In the genomic region with DNA sequence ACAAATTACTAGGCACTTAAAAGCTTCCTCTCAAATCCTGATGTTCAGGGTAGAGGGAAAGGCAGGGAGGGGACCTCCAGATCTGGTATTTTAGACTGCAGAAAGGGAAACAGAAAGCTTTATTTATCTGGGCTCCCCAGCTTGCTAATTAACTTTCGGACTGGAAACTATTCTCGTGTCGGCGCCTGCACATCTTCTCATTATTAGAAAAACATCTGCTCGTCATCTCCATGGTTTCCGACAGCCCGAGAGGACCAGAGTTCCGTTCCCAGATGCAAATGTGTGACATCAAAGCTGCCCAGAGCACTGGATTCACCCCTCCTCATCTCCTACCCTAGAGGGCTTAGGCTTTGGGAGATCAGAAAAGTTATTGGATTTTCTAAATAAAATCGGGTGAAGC, we compare ENCODE assay signal across 10 mouse cellular contexts. TPM values are rescaled to one million over a fixed set of nuclear protein-coding genes. Genes with fewer than 3 reads are reported as not detected.
DNase-seq lines count a peak whose midpoint lies in the region; ATAC-seq and TF ChIP-seq lines count a peak whose summit lies in the region.
"Had no signal": no experiment of that assay in that cellular context is flagged by ENCODE, and none has a peak within 500 bp of the region (broad histone marks: within the 10 kb centered on the region; RNA-seq: fewer than 3 reads in every experiment).

No protein-coding gene starts in this region.

- peaks cover 32% of the 10 kb centered on the region for H3K4me1 ChIP-seq in embryonic facial prominence, embryonic 15.5 days
- H3K4me1 ChIP-seq in olfactory bulb, adult 2 months (ENCODE audit: control insufficient read depth, insufficient read depth, low read length) = peaks cover 14% of the 10 kb centered on the region

- no peak for TF ChIP-seq POLR2A in olfactory bulb, adult 2 months (IDR thresholded peaks at IDR 0.05; ENCODE audit: insufficient read depth, low read depth, low read length)

- peak; percentile 21; the same call in 1 of the 2 replicates for ATAC-seq in embryonic facial prominence, embryonic 15.5 days (ENCODE audit: insufficient number of reproducible peaks, low FRiP score, low TSS enrichment, low read depth)

- H3K27me3 ChIP-seq in embryonic facial prominence, embryonic 15.5 days = no peaks in the 10 kb centered on the region
- H3K27me3 ChIP-seq: lung, embryonic 15.5 days had no signal

- H3K4me3 ChIP-seq in embryonic facial prominence, embryonic 15.5 days (replicated peaks) = no peak overlapping the region
- no peak overlapping the region for H3K4me3 ChIP-seq in olfactory bulb, adult 2 months (ENCODE audit: insufficient read depth, low read depth, low read length)
- H3K4me3 ChIP-seq: lung, embryonic 15.5 days had no signal

- DNase-seq in heart, postnatal 10 days = peak; percentile 35 to 50
- no peak for DNase-seq in heart, postnatal 25 days (ENCODE audit: low spot score)
- DNase-seq in lung, postnatal 10 days = peak; percentile 7
- no peak for DNase-seq in lung, postnatal 36 days
- no peak for DNase-seq in frontal cortex, postnatal 14 days (ENCODE audit: low spot score in 2 of 2)
- DNase-seq in adrenal gland, postnatal 25 days = no peak
- DNase-seq: cerebellum, adult 9-11 months had no signal

- H3K9me3 ChIP-seq in embryonic facial prominence, embryonic 15.5 days (replicated peaks) = no peaks in the 10 kb centered on the region; the same call in 1 of the 2 replicates
- H3K9me3 ChIP-seq: lung, embryonic 15.5 days had no signal

- no peak overlapping the region for H3K9ac ChIP-seq in embryonic facial prominence, embryonic 15.5 days
- H3K9ac ChIP-seq: lung, embryonic 15.5 days had no signal

- no peaks in the 10 kb centered on the region for H3K36me3 ChIP-seq in embryonic facial prominence, embryonic 15.5 days
- H3K36me3 ChIP-seq: lung, embryonic 15.5 days had no signal

- TF ChIP-seq CTCF in olfactory bulb, adult 2 months (IDR thresholded peaks at IDR 0.05; ENCODE audit: insufficient read depth, low read depth, low read length) = no peak

- intact Hi-C loops in heart, postnatal 10 days (cut with DNase I) = no loop called here
- intact Hi-C loops in heart, postnatal 25 days (cut with DNase I) = no loop called here

- H3K27ac ChIP-seq in embryonic facial prominence, embryonic 15.5 days (replicated peaks) = peak overlapping the region; percentile 86
- H3K27ac ChIP-seq in olfactory bulb, adult 2 months (ENCODE audit: insufficient read depth, low read depth, low read length) = peak overlapping the region; percentile 73
- H3K27ac ChIP-seq: lung, embryonic 15.5 days had no signal

- 18% methylated on average over 9 of the region's 9 CpGs for WGBS in embryonic facial prominence, embryonic 15.5 days
- 18% methylated on average over 9 of the region's 9 CpGs for WGBS in olfactory bulb, adult 2 months

- no peak overlapping the region for H3K4me2 ChIP-seq in embryonic facial prominence, embryonic 15.5 days (replicated peaks)
- H3K4me2 ChIP-seq: lung, embryonic 15.5 days had no signal

RNA-seq across cellular contexts. Expression of a gene that starts 57.2 kb away (rescaled TPM):
- 100 to 1,000 TPM; 186 to 218 TPM for total RNA-seq in heart, postnatal 10 days (2021)
- 100 to 1,000 TPM in 1 of 2 experiments, 10 to 100 TPM in 1; 93.0 to 118 TPM for total RNA-seq in heart, postnatal 25 days (2021)
- polyA plus RNA-seq in embryonic facial prominence, embryonic 15.5 days (2015; fragmentation: Nextera tagmentation; extraction: Ambion mirVana) = 39.4 and 43.7 TPM in 2 replicates
- not detected in 2 replicates for polyA plus RNA-seq in olfactory bulb, adult 2 months (2012; ENCODE audit: insufficient read depth, insufficient read length, low replicate concordance, missing spikeins)
- 11.3 and 14.4 TPM in 2 replicates for total RNA-seq in adrenal gland, postnatal 25 days (2021)

Comparison
In these comparisons a context has a peak if more than half of its experiments do, and no peak if none do; other contexts are left out.
1. DNase-seq: peak in heart, postnatal 10 days (2 of 2) and lung, postnatal 10 days (single experiment); none in heart, postnatal 25 days (single experiment), lung, postnatal 36 days (single experiment), frontal cortex, postnatal 14 days (0 of 2) and adrenal gland, postnatal 25 days (single experiment).